Mouse (Mus musculus) CH12.LX (cell line): Measurements from ENCODE around the gene Thumpd3.

Source experiments
- CTCF ChIP-seq, 2 experiments: IDR thresholded peaks in 1 of 2; conservative IDR thresholded peaks in 1 of 2; 2 replicates each; pipeline ENCODE4 v1.5.1; 2011 to 2012; ENCODE audit warnings: low read depth in 2 of 2, low read length in 2 of 2, improper control_type of control experiment in 1 of 2, inconsistent platforms in 1 of 2, mild to moderate bottlenecking in 1 of 2, moderate library complexity in 1 of 2
- ETS1 ChIP-seq: conservative IDR thresholded peaks from 2 replicates; pipeline ENCODE4 v1.6.1; 2012; ENCODE audit warnings: low read depth, mild to moderate bottlenecking, inconsistent platforms, low read length, improper control_type of control experiment, moderate library complexity
- MYC ChIP-seq: IDR thresholded peaks from 2 replicates; pipeline ENCODE4 v1.6.1; 2011; ENCODE audit warnings: low read depth, mild to moderate bottlenecking, improper control_type of control experiment, low read length

- TF ChIP-seq CTCF (conservative IDR thresholded peaks at IDR 0.05 in 1 of 2, IDR thresholded peaks at IDR 0.05 in 1 of 2; ENCODE audit: low read depth in 2 of 2, low read length in 2 of 2) (no peak), MYC (no peak), ETS1 (no peak)
Observed at GRCm38 (mm10) chr6:113001719-113002118, 44.3 kb upstream of the Thumpd3 start.
